Mouse (Mus musculus): Measurements from ENCODE around the gene Tmem132a.

Tmem132a gene

GRCm38 (mm10) chr19:10871328-10871961 is 1.7 kb upstream of the Tmem132a start:
- no peak for DNase-seq

DNA sequence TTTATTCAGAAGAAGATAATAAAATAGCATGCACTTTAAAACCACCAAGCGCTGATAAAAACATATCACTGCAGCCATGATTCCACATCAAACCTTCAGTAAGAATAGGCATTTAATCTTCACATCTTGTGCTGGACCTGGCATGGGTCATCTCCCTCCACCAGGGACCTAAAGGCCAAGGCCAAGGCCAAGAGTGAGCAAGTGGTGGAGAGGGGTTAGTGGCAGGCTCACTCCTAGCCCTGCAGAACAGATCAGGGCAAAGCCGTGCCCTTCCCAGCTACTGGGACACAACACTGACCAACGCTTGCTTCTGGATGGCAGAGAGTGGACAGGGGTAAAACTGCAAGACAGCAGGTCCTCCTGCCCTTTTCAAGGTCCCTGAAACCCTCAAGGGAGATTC is 936 bp upstream of the Tmem132a start:
- DNase-seq: no peak

GRCm38 (mm10) chr19:10869241-10869885 is 377 bp downstream of the Tmem132a start:
- DNase-seq: peak in 1 of 2 experiments; percentile 21

GRCm38 (mm10) chr19:10868623-10869141 is 1.1 kb downstream of the Tmem132a start:
- DNase-seq: no peak

DNA sequence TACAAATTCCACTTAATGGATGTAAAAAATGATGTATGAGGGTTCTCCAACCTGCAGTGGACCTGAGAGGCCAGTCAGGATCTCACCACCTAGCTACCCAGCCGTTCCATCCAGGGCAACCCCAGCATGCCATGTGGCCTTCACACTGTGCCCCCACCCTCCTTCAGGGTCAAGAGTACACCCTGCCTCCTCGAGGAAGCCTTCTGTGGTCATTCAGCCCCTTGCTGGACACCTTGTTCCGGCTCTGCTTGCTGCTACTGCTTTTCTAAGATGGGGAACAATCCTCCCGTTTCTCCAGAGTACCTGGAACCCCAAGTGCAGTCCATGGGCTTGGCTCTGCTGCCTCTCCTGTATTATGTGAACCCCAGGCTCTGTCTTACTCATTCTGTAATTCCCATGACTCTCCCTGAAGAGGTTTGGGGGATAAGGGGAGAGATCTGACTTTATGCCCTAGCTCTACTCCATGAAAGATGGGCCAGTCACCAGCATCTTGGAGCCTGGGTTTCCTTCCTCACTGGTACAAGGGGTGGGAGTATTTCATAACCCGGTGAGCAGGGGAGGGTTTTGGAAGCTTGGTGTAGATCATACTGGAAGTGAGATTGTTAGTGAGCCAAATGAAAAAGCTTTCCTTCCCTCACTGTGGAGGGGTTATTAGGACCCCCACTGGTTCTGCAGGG is 1.7 kb downstream of the Tmem132a start:
- DNase-seq: no peak

DNA sequence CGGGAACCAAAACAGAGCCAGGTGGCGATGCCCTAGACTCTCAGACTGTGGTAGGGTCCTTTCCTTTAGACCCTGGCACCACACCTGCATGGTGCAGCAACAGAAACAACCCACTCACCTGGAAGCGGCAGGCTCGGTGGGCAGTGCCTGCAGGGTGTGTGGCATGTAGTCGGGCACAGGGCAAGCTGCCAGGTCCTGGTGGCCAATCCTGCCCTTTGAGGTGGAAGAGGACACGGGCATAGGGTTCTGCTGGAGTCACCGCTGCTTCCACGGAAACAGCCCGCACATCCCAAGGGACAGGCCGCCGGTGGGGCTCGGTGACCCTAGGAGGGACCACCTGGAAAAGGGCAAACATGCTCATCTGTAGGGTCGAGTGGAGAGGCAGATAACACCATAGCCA is 3.4 kb downstream of the Tmem132a start:
- no peak for DNase-seq

DNA sequence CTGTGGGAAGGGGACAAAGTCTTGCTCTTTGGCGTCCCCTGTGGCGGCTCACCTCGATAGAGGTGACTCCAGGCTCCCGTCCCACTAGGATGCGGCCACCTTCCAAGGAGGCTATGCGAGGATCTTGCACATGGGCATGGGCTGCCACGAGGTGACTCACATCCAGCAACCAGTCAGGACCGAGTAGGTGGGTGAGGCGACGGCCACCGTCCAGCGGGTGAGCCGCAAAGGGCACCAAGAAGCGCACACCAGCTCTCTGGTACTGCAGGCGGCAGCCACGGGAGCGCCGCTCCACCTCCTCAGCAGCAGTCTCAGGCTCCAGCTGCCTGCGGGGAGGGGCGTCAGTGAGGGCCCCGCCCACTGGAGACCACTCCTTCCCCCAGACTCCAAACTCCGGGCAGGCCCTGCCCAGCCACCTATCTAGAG is 9.7 kb downstream of the Tmem132a start:
- DNase-seq: no peak

- DNase-seq: no peak
Observed at GRCm38 (mm10) chr19:10856520-10856919, 13.2 kb downstream of the Tmem132a start.

- no peak for DNase-seq
Observed at GRCm38 (mm10) chr19:10855422-10855821, 14.3 kb downstream of the Tmem132a start.

- DNase-seq: no peak
Observed at GRCm38 (mm10) chr19:10847311-10848087, 22.2 kb downstream of the Tmem132a start.

GRCm38 (mm10) chr19:10846150-10846549 is 23.6 kb downstream of the Tmem132a start:
- no peak for DNase-seq

DNA sequence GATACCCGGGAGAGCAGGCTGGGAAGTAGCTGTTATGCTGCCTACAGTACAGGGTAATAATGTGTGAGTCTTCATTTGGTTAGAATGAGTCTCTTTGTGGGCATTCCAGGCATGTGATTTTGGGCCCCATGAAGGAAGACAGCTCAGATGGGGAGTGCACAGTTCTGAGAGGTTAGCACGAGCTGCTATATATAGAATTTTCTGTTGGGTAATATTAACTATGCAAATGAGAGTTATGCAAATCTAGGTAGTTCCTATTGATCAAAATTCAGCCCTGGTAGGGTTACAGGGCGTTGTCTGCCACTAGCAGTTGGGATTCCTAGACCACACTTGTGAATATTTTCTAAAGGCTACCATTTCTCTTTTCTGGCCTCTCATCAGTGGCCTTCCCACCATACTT is 24.3 kb downstream of the Tmem132a start:
- no peak for DNase-seq

DNA sequence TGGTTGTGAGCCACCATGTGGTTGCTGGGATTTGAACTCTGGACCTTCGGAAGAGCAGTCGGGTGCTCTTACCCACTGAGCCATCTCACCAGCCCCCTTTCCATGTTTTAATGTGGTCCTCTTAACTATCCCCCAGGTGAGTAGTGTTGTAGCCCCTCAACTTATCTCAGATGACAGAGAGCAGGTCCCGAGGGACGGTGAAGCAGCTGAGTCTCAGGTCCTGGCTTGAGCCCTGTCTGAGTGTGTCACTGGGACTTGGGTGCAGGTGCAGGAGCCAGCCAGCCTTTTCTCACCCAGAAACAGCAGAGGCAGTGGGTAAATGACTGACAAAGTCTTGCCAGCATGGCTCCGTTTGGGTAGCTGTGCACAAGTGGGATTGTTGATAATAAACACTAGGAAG is 25.5 kb downstream of the Tmem132a start:
- no peak for DNase-seq

DNA sequence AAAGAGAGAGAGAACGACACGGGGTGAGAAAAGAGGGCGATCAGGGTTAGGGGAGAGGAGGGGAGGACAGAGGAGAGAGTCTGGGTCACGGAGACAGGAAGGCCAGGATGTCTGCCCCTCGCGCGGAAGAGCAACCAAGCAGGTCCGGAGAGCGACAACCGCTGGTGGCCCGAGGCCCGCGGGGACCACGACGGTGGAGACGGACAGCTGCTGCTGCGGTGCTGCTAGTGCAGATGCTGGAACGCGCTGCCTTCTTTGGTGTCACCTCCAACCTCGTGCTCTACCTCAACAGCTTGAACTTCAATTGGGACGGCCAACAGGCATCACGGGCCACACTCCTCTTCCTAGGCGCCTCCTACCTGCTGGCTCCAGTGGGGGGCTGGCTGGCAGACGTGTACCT is 26.8 kb downstream of the Tmem132a start:
- no peak for DNase-seq

DNA sequence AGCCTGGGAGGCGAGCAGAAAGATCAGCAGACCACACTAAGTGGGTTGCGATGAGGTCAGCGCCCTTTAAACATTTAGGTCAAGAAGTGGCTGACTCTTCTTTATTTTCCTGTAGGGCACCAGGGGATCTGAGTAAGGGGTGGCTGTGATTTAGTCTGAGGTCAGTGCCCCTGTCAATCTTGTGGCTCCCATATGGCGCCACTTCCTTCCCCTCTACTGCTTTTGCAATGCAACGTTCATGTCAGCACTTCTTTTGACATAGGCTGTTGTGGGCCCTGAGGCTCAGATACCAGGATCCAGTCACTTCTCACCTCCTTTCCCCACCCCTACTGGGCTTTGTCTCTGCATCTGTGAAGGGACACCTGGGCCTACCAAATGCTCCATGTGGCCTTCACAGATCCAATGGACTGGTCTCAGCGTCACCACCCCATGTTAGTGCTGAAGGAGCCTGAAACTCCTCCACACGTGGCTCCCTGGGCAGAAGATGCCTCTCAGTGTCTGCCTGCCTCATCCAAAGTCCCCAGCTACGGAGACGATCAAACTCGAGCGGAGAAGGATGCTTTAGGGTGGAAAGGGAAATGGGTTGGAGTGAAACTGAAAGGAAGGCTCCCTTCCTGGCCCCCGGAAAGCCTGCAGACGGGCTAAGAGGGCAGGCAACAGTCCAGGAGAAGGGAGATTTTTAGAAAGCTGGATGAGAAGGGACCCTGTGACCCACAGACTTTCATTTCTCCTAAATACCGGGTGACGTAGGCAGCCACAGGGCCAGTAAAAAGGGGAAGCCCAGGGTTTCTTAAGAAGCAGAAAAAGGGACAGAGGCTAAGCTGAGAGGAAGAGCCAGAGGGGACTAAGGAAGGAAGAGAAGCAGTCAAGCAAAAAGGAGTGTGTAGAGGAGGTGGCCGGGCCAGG is 27.8 kb downstream of the Tmem132a start:
- no peak for DNase-seq

DNA sequence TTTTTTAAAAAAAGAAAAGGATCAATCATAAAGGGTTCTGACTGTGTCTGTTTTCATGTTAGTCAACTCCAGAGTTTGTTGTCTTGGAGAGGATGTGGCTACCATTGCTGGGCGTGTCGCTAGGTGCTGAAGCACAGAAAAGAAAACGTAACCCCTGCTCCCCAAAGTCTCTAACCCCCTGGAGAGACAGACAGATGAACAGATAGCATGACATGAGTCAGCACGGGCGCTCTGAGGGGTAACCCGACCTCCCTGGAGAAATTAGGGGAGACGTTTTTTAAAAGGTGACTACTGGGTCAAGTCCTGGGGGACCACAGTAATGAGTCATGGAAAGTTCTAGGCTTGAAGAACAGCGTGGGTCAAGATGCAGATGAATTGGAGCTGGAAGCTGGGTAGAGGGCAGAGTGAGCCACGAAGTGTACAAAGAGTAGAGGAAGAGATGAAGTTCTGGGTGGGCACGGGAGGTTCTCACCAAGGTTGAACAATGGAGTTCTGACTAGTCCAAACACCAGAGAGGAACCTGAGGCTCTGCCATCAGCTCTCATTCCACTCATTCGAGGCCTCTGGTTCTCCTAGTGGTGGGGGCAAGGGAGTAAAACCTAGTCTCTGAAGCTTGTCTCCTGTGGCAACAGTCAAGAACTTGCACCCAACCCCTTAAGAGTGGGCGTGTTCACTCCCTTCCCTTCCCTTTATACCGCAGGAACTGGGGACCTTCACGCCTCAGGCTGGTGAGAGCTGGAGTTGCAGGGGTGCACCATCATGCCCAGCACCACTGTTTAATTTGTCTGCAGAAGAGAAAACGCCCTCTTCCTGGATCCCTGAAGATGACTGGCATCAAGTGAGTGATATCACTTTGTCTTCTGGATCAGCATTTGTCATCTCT is 30.5 kb downstream of the Tmem132a start, which contains the start of gene Slc15a3:
Gene Slc15a3, plus strand, starts transcription at position 718 of the 883 bp plus-strand sequence.
- no peak for DNase-seq

GRCm38 (mm10) chr19:10835671-10836070 is 34.1 kb downstream of the Tmem132a start:
- no peak for DNase-seq

DNA sequence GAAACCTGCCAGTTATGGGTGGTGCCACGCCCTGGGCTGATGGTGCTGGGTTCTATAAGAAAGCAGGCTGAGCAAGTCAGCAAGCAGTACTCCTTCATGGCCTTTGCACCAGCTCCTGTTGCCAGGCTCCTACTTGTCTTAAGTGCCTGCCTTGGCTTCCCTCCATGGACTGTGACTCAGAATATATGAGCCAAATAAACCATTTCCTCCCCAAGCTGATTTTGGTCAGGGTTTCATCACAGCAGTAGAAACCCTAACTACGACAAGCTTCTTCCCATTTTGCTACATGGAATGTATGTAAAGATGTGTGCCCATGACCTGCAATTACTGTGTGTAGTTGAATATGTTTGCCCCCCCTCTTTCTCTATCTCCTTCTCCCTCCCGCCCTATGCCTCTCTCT is 36.1 kb downstream of the Tmem132a start:
- no peak for DNase-seq

GRCm38 (mm10) chr19:10832030-10832429 is 37.7 kb downstream of the Tmem132a start:
- DNase-seq: no peak

- DNase-seq: peak; percentile 69 to 81
Observed at GRCm38 (mm10) chr19:10831424-10831823, 38.3 kb downstream of the Tmem132a start.

Data from thymus, adult 18-20 months (tissue).